Mouse (Mus musculus) CD4-positive, CD25-positive, alpha-beta regulatory T cell, adult 2 months (primary cell): ENCODE measurements around the gene Smap1.

Experiments
- DNase-seq: peaks from one replicate; pipeline ENCODE4 v3.0.0-alpha.2; 2012; ENCODE audit warnings: low read depth, low spot score

Gene Smap1

GRCm38 (mm10) chr1:23920275-23920674 is 1.8 kb downstream of the Smap1 start:
- peak; percentile 38 for DNase-seq

GRCm38 (mm10) chr1:23919086-23919485 is 3.0 kb downstream of the Smap1 start:
- DNase-seq = no peak

- peak; percentile 71 for DNase-seq
Measured at GRCm38 (mm10) chr1:23915483-23915882, 6.6 kb downstream of the Smap1 start.

GRCm38 (mm10) chr1:23912988-23913387 is 9.1 kb downstream of the Smap1 start:
- DNase-seq = no peak

GRCm38 (mm10) chr1:23906082-23906481 is 16.0 kb downstream of the Smap1 start:
- DNase-seq = peak; percentile 57

- DNase-seq = no peak
Measured at GRCm38 (mm10) chr1:23903340-23903739, 18.8 kb downstream of the Smap1 start.

GRCm38 (mm10) chr1:23902736-23903135 is 19.4 kb downstream of the Smap1 start:
- DNase-seq = no peak

- DNase-seq = no peak
Measured at GRCm38 (mm10) chr1:23899647-23900020, 22.5 kb downstream of the Smap1 start.

GRCm38 (mm10) chr1:23899020-23899646 is 23.0 kb downstream of the Smap1 start:
- no peak for DNase-seq

- no peak for DNase-seq
Measured at GRCm38 (mm10) chr1:23892072-23892471, 30.0 kb downstream of the Smap1 start.

GRCm38 (mm10) chr1:23884914-23885313 is 37.2 kb downstream of the Smap1 start:
- DNase-seq = no peak

- DNase-seq = no peak
Measured at GRCm38 (mm10) chr1:23884087-23884668, 37.9 kb downstream of the Smap1 start.

- peak; percentile 10 for DNase-seq
Measured at GRCm38 (mm10) chr1:23882681-23883080, 39.4 kb downstream of the Smap1 start.

- no peak for DNase-seq
Measured at GRCm38 (mm10) chr1:23872194-23872593, 49.9 kb downstream of the Smap1 start.

GRCm38 (mm10) chr1:23867350-23867862 is 54.7 kb downstream of the Smap1 start:
- no peak for DNase-seq

GRCm38 (mm10) chr1:23865566-23865965 is 56.6 kb downstream of the Smap1 start:
- DNase-seq = no peak

- DNase-seq = no peak
Measured at GRCm38 (mm10) chr1:23860944-23861343, 61.2 kb downstream of the Smap1 start.

GRCm38 (mm10) chr1:23855623-23856022 is 66.5 kb downstream of the Smap1 start:
- no peak for DNase-seq

- DNase-seq = no peak
Measured at GRCm38 (mm10) chr1:23846044-23846680, 76.0 kb downstream of the Smap1 start.

- no peak for DNase-seq
Measured at GRCm38 (mm10) chr1:23845007-23845406, 77.1 kb downstream of the Smap1 start.

- no peak for DNase-seq
Measured at GRCm38 (mm10) chr1:23843790-23844189, 78.3 kb downstream of the Smap1 start.

- DNase-seq = no peak
Measured at GRCm38 (mm10) chr1:23842629-23843028, 79.5 kb downstream of the Smap1 start.

- DNase-seq = no peak
Measured at GRCm38 (mm10) chr1:23840924-23841323, 81.2 kb downstream of the Smap1 start.
